Mouse (Mus musculus) intestine, postnatal 0 days (tissue): Measurements from ENCODE around the gene Vwc2. TPM values are rescaled to one million over a fixed set of nuclear protein-coding genes. Genes with fewer than 3 reads are reported as not detected.

ENCODE experiments used
- ATAC-seq: fragments of 200-750 bp; cut with Nextera tagmentation; 2 replicates; pipeline ENCODE4 v1.8.0; 2017; ENCODE audit warnings: mild to moderate bottlenecking, moderate TSS enrichment, moderate library complexity
- H3K27ac ChIP-seq: fragments of 300-500 bp; sonication (generic); 2 replicates; pipeline ENCODE4 v1.5.1; 2014; ENCODE audit warnings: mild to moderate bottlenecking, low read depth, low read length, moderate library complexity
- H3K27me3 ChIP-seq: fragments of 300-500 bp; sonication (generic); replicated peaks from 2 replicates; pipeline ENCODE4 v1.6.1; 2014; ENCODE audit warnings: low read length, mixed read lengths; ENCODE audit not compliant: control insufficient read depth, insufficient read depth
- H3K36me3 ChIP-seq: fragments of 300-500 bp; sonication (generic); 2 replicates; pipeline ENCODE4 v1.6.1; 2014; ENCODE audit warnings: mild to moderate bottlenecking, moderate library complexity; ENCODE audit not compliant: control insufficient read depth, insufficient read depth
- H3K4me1 ChIP-seq: fragments of 300-500 bp; sonication (generic); replicated peaks from 2 replicates; pipeline ENCODE4 v1.6.1; 2014; ENCODE audit warnings: antibody characterized with exemption, low read length, mixed read lengths; ENCODE audit not compliant: control insufficient read depth, insufficient read depth
- H3K4me2 ChIP-seq: fragments of 300-500 bp; sonication (generic); replicated peaks from 2 replicates; pipeline ENCODE4 v1.6.1; 2014; ENCODE audit warnings: low read depth, mild to moderate bottlenecking, moderate library complexity
- H3K4me3 ChIP-seq: fragments of 300-500 bp; sonication (generic); 2 replicates; pipeline ENCODE4 v1.5.1; 2014; ENCODE audit warnings: low read depth, low read length
- H3K9ac ChIP-seq: fragments of 300-500 bp; sonication (generic); 2 replicates; pipeline ENCODE4 v1.6.1; 2014; ENCODE audit warnings: mild to moderate bottlenecking, low read depth, low read length
- H3K9me3 ChIP-seq: fragments of 300-500 bp; sonication (generic); 2 replicates; pipeline ENCODE4 v1.6.1; 2016; ENCODE audit warnings: mixed run types; ENCODE audit not compliant: control insufficient read depth
- CTCF ChIP-seq: sonication (generic); IDR thresholded peaks from 2 replicates; pipeline ENCODE4 v1.5.1; 2016; ENCODE audit warnings: low read depth, mild to moderate bottlenecking, control low read depth, antibody characterized with exemption, moderate library complexity
- WGBS: fragments of 180-500 bp; shearing (Covaris S2); extraction: QIAGEN DNeasy Blood & Tissue Kit; methylation state at CpG from one replicate; pipeline ENCODE4 v1.1.7; 2014; 5-methylcytosine and 5-hydroxymethylcytosine counted together
- polyA plus RNA-seq: library from polyadenylated mRNA; unstranded; fragments of >200 nt; fragmentation: Nextera tagmentation; extraction: Ambion mirVana; gene quantifications from 2 replicates; pipeline ENCODE4 v1.2.1, GENCODE M21; 2015

Vwc2 gene
- polyA plus RNA-seq, 1 experiment from 2014 or later: 0.52 TPM

DNA sequence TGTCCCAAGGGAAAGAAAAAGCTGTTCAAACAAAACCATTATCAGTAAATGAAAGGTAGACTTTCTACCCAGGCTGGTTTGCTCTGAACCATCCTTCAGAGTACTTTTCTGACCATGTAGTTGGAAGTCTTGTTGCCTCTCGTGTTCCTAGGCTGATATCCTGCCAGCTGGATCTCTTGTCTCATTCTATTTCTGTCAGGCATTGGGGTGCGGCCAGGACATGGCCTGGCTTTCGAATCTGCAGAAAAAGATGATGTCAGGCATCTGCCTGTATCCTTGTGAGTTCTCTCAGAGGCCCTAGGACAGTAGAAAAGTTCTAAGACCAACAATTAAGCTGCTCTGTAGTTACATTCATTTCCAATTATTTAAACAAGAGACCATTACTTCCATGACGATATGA lies 8.8 kb downstream of the Vwc2 start:
- H3K4me1 ChIP-seq: no peaks in the 10 kb centered on the region
- ATAC-seq: no peak
- H3K27me3 ChIP-seq: no peaks in the 10 kb centered on the region
- no peaks in the 10 kb centered on the region for H3K9me3 ChIP-seq
- no peak for TF ChIP-seq CTCF
- WGBS: 61% methylated on average over 4 of the region's 4 CpGs
- no peak overlapping the region for H3K9ac ChIP-seq
- no peak overlapping the region for H3K27ac ChIP-seq
- H3K4me2 ChIP-seq: no peak overlapping the region
- H3K4me3 ChIP-seq: no peak overlapping the region
- H3K36me3 ChIP-seq: no peaks in the 10 kb centered on the region

DNA sequence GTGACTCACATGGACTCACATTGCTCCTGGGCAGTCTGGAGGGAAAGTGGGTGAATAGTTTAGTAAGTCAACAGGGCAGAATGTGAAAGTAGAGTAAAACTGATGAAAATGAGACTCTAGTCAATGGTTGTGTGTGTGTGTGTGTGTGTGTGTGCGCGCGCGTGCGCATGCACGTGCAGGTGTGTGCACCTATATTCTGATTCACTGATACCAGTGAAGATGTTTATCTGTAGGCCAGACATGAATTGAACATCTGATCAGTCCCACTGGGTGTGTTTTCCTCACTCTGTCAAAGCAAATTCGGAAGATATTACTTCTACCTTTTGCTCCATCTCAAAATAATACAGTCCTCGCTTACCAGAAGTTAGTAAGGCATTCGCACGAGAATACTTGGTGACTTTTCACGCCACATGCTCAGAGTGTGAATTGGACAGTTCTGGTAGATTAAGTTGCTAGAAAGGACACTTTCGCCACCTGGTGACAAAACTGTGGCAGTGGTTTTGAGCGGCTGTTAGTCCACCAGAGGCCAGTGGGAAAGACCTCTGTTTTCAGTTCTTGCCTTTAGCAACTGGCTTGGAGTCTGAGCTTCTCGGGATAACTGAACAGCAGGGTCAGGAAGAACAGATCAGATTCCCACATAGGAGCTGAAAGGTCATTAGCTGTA lies 17.5 kb downstream of the Vwc2 start:
- no peaks in the 10 kb centered on the region for H3K27me3 ChIP-seq
- H3K4me1 ChIP-seq: no peaks in the 10 kb centered on the region
- TF ChIP-seq CTCF: peak; percentile 81
- H3K9me3 ChIP-seq: no peaks in the 10 kb centered on the region
- H3K36me3 ChIP-seq: no peaks in the 10 kb centered on the region
- no peak for ATAC-seq
- H3K9ac ChIP-seq: no peak overlapping the region
- H3K4me3 ChIP-seq: no peak overlapping the region
- H3K4me2 ChIP-seq: no peak overlapping the region
- 52% methylated on average over 14 of the region's 14 CpGs for WGBS
- H3K27ac ChIP-seq: no peak overlapping the region

DNA sequence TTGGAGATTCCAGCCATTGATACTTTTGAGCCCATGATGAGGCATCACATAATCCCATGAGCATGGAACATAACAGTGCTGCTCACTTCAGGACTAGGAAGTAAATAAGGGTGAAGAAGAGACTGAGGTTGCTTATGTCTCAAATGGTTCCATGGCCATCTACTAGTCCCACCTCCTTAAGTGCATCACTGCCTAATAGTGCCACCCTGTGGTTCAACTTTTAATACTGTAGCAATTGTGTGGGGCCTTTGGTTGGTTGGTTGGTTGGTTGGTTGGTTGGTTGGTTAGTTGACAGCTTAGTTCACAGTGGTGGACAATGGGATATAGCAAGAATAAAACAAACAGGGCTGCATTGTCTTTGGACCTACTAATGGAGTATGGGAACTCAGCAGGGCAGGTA lies 26.6 kb downstream of the Vwc2 start:
- H3K27me3 ChIP-seq: no peaks in the 10 kb centered on the region
- H3K4me1 ChIP-seq: no peaks in the 10 kb centered on the region
- H3K9me3 ChIP-seq: no peaks in the 10 kb centered on the region
- H3K4me3 ChIP-seq: no peak overlapping the region
- TF ChIP-seq CTCF: 0 out of 2 replicates have a peak, but pooled peaks have one; percentile 6
- no peaks in the 10 kb centered on the region for H3K36me3 ChIP-seq
- H3K9ac ChIP-seq: no peak overlapping the region
- H3K27ac ChIP-seq: no peak overlapping the region
- no peak for ATAC-seq
- no peak overlapping the region for H3K4me2 ChIP-seq

DNA sequence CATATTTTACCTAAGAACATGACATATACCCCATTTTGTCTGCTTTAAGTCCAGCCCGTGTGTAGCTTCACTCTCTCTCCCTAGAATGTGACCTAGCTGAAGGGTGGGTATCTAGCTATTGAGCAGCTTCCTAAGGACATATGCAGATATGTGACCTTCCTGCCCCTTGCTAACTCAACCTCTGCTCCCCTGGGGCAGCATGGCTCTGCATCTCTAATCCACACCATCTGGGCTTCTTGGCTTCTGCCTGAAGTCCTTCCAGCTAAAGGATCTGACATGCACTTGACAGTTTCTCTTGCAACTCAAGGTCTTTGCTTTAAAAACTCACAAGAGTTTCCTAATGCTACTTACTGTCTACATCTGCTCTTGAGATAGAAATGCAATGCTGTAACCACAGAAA lies 38.7 kb downstream of the Vwc2 start:
- Histone ChIP-seq H3K27ac (no peak overlapping the region), H3K36me3 (no peaks in the 10 kb centered on the region), H3K4me1 (no peaks in the 10 kb centered on the region), H3K4me3 (no peak overlapping the region), H3K4me2 (no peak overlapping the region), H3K27me3 (no peaks in the 10 kb centered on the region), H3K9ac (no peak overlapping the region), H3K9me3 (no peaks in the 10 kb centered on the region)
- TF ChIP-seq CTCF: no peak
- no peak for ATAC-seq
- 64% methylated on average over 1 of the region's 1 CpGs for WGBS

DNA sequence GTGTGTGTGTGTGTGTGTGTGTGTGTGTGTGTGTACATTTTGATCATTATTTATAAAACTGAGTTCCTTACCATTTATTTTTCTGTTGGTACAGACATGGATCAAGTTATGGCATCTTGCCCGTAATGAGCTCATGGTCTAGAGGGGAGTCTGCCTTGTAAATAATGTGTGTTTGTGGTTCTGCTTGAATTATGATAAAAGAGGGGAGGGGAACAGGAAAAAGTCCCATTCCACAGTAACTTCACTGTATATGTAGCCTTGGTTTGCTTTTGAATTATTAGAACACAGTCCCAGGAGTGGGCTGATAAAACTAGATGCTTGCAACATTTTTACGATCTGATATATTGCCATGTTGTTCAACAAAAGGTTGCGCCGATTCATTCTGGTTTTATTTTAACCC lies 57.4 kb downstream of the Vwc2 start:
- no peaks in the 10 kb centered on the region for H3K9me3 ChIP-seq
- TF ChIP-seq CTCF: no peak
- no peak overlapping the region for H3K9ac ChIP-seq
- ATAC-seq: no peak
- no peak overlapping the region for H3K4me2 ChIP-seq
- no peaks in the 10 kb centered on the region for H3K4me1 ChIP-seq
- no peaks in the 10 kb centered on the region for H3K27me3 ChIP-seq
- H3K4me3 ChIP-seq: no peak overlapping the region
- no peaks in the 10 kb centered on the region for H3K36me3 ChIP-seq
- no peak overlapping the region for H3K27ac ChIP-seq
- 53% methylated on average over 4 of the region's 4 CpGs for WGBS

DNA sequence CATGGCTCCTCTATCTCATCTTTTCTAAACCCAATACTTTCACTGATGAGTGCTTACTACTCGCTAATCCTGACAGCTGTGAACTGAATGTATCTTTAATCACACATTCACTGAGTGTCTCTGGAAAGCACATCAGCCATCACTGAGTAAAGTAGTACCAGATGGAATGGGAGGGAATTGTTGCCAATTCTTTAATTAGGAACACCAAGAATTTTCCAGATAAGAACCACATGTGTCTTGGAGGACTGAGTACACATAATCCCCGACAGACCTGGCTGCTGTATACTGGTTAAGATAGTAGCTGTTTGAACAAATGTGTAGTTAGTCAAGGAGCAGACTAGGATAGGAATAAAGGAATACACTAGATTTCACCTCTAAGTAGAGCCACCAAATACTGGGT lies 61.2 kb downstream of the Vwc2 start:
- H3K4me3 ChIP-seq: no peak overlapping the region
- 60% methylated on average over 2 of the region's 2 CpGs for WGBS
- TF ChIP-seq CTCF: no peak
- H3K4me2 ChIP-seq: no peak overlapping the region
- H3K9ac ChIP-seq: no peak overlapping the region
- no peaks in the 10 kb centered on the region for H3K27me3 ChIP-seq
- H3K27ac ChIP-seq: no peak overlapping the region
- H3K9me3 ChIP-seq: no peaks in the 10 kb centered on the region
- no peaks in the 10 kb centered on the region for H3K36me3 ChIP-seq
- H3K4me1 ChIP-seq: no peaks in the 10 kb centered on the region
- ATAC-seq: no peak

DNA sequence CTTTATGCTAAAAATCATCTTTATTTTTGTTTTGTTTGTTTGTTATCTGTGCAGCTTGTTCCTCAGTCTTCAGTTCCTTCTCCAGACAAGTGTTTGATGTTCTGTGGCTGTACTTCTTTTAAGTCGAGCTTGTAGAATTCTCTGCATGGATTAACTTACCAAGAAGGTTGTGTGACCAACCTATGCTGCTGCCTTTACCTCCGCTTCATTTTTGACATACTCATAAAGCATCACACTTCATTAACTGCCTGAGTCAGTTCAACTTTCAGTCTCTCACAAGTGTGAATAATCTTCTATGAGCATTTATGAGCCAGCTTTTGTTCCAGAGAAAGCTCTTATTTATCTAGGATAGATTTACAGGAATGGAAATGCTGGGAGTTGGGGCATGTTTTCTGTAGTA lies 68.7 kb downstream of the Vwc2 start:
- H3K4me3 ChIP-seq: no peak overlapping the region
- ATAC-seq: no peak
- H3K27me3 ChIP-seq: no peaks in the 10 kb centered on the region
- H3K9ac ChIP-seq: no peak overlapping the region
- H3K36me3 ChIP-seq: no peaks in the 10 kb centered on the region
- H3K4me2 ChIP-seq: no peak overlapping the region
- H3K4me1 ChIP-seq: no peaks in the 10 kb centered on the region
- no peak for TF ChIP-seq CTCF
- H3K27ac ChIP-seq: no peak overlapping the region
- WGBS: 74% methylated on average over 2 of the region's 2 CpGs
- no peaks in the 10 kb centered on the region for H3K9me3 ChIP-seq
